10 mouse cellular contexts compared by ENCODE assay signal in genomic region chr12:36681779-36682178, GRCm38 (mm10).
"Had no signal": no experiment of that assay in that cellular context is flagged by ENCODE, and none has a peak within 500 bp of the region (broad histone marks: within the 10 kb centered on the region; RNA-seq: fewer than 3 reads in every experiment).

No protein-coding gene starts in this region.

- H3K9me3 ChIP-seq: limb, embryonic 15.5 days; liver, embryonic 13.5 days; midbrain, embryonic 13.5 days; neural tube, embryonic 12.5 days had no signal

- ATAC-seq: midbrain, embryonic 13.5 days had no signal

- H3K4me1 ChIP-seq: limb, embryonic 15.5 days; liver, embryonic 13.5 days; midbrain, embryonic 13.5 days; neural tube, embryonic 12.5 days had no signal

- H3K36me3 ChIP-seq: limb, embryonic 15.5 days; liver, embryonic 13.5 days; midbrain, embryonic 13.5 days; neural tube, embryonic 12.5 days had no signal

- H3K9ac ChIP-seq: limb, embryonic 15.5 days; liver, embryonic 13.5 days; midbrain, embryonic 13.5 days; neural tube, embryonic 12.5 days had no signal

- H3K4me2 ChIP-seq: limb, embryonic 15.5 days; liver, embryonic 13.5 days; midbrain, embryonic 13.5 days; neural tube, embryonic 12.5 days had no signal

- H3K4me3 ChIP-seq: limb, embryonic 15.5 days; liver, embryonic 13.5 days; midbrain, embryonic 13.5 days; neural tube, embryonic 12.5 days had no signal

- H3K27ac ChIP-seq: limb, embryonic 15.5 days; liver, embryonic 13.5 days; midbrain, embryonic 13.5 days; neural tube, embryonic 12.5 days had no signal

- DNase-seq: kidney, adult 2 months; kidney, postnatal 36 days; liver, embryonic 13.5 days; lung, adult 18-20 months; lung, postnatal 36 days; thymus, adult 2 months; thymus, postnatal 36 days had no signal

- H3K27me3 ChIP-seq: limb, embryonic 15.5 days; liver, embryonic 13.5 days; midbrain, embryonic 13.5 days; neural tube, embryonic 12.5 days had no signal
